Mouse (Mus musculus) midbrain, embryonic 16.5 days (tissue): ENCODE results near the gene Ankle2. TPM values are rescaled to one million over a fixed set of nuclear protein-coding genes. Genes with fewer than 3 reads are reported as not detected.
A peak's percentile ranks its signal among the peaks of the same experiment; 100 is the strongest.

ENCODE experiments used
- ATAC-seq: fragments of 200-750 bp; cut with Nextera tagmentation; 2 replicates; pipeline ENCODE4 v1.8.0; 2017; ENCODE audit warnings: moderate TSS enrichment
- H3K27ac ChIP-seq: fragments of 300-500 bp; sonication (generic); 2 replicates; pipeline ENCODE4 v1.5.1; 2014; ENCODE audit warnings: mild to moderate bottlenecking, low read length, mixed read lengths
- H3K27me3 ChIP-seq: fragments of 300-500 bp; sonication (generic); 2 replicates; pipeline ENCODE4 v1.6.1; 2014; ENCODE audit warnings: low read depth, low read length, mixed read lengths; ENCODE audit not compliant: control insufficient read depth, insufficient read depth
- H3K36me3 ChIP-seq: fragments of 300-500 bp; sonication (generic); 2 replicates; pipeline ENCODE4 v1.6.1; 2014; ENCODE audit warnings: mild to moderate bottlenecking, low read length, moderate library complexity, mixed read lengths; ENCODE audit not compliant: control insufficient read depth, insufficient read depth
- H3K4me1 ChIP-seq: fragments of 300-500 bp; sonication (generic); 2 replicates; pipeline ENCODE4 v1.6.1; 2014; ENCODE audit warnings: mild to moderate bottlenecking, low read length, mixed read lengths; ENCODE audit not compliant: control insufficient read depth, insufficient read depth
- H3K4me2 ChIP-seq: fragments of 300-500 bp; sonication (generic); 2 replicates; pipeline ENCODE4 v1.6.1; 2014; ENCODE audit warnings: mild to moderate bottlenecking, low read length, mixed read lengths
- H3K4me3 ChIP-seq: fragments of 300-500 bp; sonication (generic); 2 replicates; pipeline ENCODE4 v1.5.1; 2014; ENCODE audit warnings: low read depth, mild to moderate bottlenecking, low read length, moderate library complexity, mixed read lengths
- H3K9ac ChIP-seq: fragments of 300-500 bp; sonication (generic); 2 replicates; pipeline ENCODE4 v1.6.1; 2014; ENCODE audit warnings: low read depth, low read length, mixed read lengths
- H3K9me3 ChIP-seq: fragments of 300-500 bp; sonication (generic); replicated peaks from 2 replicates; pipeline ENCODE4 v1.6.1; 2014; ENCODE audit warnings: mild to moderate bottlenecking, low read length, mixed read lengths; ENCODE audit not compliant: control insufficient read depth, poor library complexity, severe bottlenecking
- WGBS: fragments of 180-500 bp; shearing (Covaris S2); extraction: QIAGEN DNeasy Blood & Tissue Kit; methylation state at CpG from one replicate; pipeline ENCODE4 v1.1.7; 2014; 5-methylcytosine and 5-hydroxymethylcytosine counted together
- polyA plus RNA-seq: library from polyadenylated mRNA; unstranded; fragments of >200 nt; fragmentation: Nextera tagmentation; extraction: Ambion mirVana; gene quantifications from 2 replicates; pipeline ENCODE4 v1.2.1, GENCODE M21; 2015

Ankle2 gene
- polyA plus RNA-seq, 1 experiment from 2014 or later: 18.7 TPM

DNA sequence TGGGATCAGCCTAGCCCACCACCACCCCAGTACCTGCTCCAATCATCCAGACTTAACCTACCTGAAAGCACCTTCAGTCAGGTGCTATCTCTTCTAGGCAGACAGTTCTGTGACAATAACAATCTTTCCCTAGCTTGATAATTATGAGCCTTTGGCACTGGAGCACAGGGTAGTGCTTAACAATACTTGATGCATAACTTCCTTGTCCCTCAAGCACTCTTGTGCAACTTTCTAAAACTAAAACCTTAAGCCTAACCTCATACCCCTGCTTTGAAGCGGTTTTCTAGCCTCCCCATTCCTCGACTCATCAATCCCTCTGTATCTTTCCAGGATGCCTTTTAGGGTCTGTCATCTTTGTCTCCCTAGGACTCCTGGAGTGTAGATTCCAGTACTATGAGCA, 44.0 kb downstream of the Ankle2 start:
- Histone ChIP-seq H3K4me2 (no peak overlapping the region), H3K27me3 (no peaks in the 10 kb centered on the region), H3K36me3 (no peaks in the 10 kb centered on the region), H3K4me1 (peaks cover 3% of the 10 kb centered on the region; the same call in 1 of the 2 replicates), H3K9ac (no peak overlapping the region), H3K27ac (no peak overlapping the region), H3K9me3 (no peaks in the 10 kb centered on the region), H3K4me3 (no peak overlapping the region)
- WGBS: 52% methylated on average over 2 of the region's 2 CpGs
- ATAC-seq: no peak

DNA sequence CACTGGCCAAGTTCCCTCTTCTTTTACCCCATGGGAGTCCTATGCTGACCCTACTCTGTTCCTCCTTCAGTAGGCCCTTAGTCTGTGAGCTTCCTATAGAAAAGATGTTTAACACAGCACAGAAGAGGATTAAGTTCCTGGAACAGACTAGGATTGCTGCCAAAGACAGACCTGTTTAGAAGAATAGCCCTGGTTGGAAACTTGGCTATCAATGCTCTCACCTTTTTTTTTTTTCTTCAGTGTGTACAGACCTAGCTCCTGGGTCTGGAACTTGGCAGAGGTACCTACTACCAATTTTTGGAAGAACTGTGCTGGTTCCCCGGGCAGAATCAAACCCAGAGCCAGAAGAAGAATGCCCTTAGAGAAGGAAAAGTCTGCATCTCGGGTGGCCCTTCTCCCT, 45.6 kb downstream of the Ankle2 start:
- Histone ChIP-seq H3K4me3 (no peak overlapping the region), H3K4me2 (no peak overlapping the region), H3K9ac (no peak overlapping the region), H3K27me3 (no peaks in the 10 kb centered on the region), H3K9me3 (no peaks in the 10 kb centered on the region), H3K27ac (no peak overlapping the region), H3K36me3 (no peaks in the 10 kb centered on the region), H3K4me1 (no peaks in the 10 kb centered on the region)
- WGBS: 80% methylated on average over 2 of the region's 2 CpGs
- no peak for ATAC-seq

DNA sequence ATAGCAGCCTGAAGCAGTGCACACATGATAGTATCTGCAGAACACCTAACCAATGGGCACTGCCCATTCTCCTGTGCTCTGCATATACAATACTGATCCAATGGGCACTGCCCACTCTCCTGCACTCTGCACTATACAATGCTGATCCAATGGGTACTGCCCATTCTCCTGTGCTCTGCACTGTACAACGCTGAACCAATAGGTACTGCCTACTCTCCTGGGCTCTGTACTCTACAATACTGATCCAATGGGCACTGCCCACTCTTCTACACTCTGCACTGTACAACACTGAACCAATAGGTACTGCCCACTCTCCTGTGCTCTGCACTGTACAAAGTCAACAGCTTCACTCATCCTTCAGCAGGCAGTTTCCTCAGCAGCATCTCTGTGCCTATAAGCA, 46.1 kb downstream of the Ankle2 start:
- Histone ChIP-seq H3K36me3 (no peaks in the 10 kb centered on the region), H3K9ac (no peak overlapping the region), H3K4me1 (no peaks in the 10 kb centered on the region), H3K4me3 (no peak overlapping the region), H3K4me2 (no peak overlapping the region), H3K27ac (no peak overlapping the region), H3K9me3 (no peaks in the 10 kb centered on the region), H3K27me3 (no peaks in the 10 kb centered on the region)
- WGBS: 95% methylated on average over 1 of the region's 1 CpGs
- ATAC-seq: no peak

DNA sequence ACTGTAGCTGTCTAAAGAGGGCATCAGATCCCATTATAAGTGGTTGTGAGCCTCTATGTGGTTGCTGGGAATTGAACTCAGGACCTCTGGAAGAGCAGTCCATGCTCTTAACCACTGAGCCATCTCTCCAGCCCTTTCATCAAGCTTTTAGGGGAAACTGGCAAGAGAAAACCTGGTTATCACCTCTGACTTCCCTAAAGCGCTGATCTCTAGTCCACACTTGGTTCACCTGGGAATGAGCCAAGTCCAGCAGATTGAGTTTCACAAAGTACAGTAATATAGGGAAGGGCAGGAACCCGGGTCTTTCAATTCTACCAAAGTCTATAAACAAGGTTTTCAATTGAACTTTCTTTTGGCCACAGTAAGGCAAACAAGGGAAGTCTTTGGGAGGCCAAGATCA, 51.2 kb downstream of the Ankle2 start:
- peaks cover 6% of the 10 kb centered on the region for H3K4me1 ChIP-seq
- ATAC-seq: no peak
- H3K4me2 ChIP-seq: no peak overlapping the region
- H3K27me3 ChIP-seq: peaks cover 4% of the 10 kb centered on the region; the same call in 1 of the 2 replicates
- no peaks in the 10 kb centered on the region for H3K36me3 ChIP-seq
- H3K9me3 ChIP-seq: no peaks in the 10 kb centered on the region
- no peak overlapping the region for H3K4me3 ChIP-seq
- H3K9ac ChIP-seq: no peak overlapping the region
- WGBS: 77% methylated on average over 2 of the region's 2 CpGs
- no peak overlapping the region for H3K27ac ChIP-seq

DNA sequence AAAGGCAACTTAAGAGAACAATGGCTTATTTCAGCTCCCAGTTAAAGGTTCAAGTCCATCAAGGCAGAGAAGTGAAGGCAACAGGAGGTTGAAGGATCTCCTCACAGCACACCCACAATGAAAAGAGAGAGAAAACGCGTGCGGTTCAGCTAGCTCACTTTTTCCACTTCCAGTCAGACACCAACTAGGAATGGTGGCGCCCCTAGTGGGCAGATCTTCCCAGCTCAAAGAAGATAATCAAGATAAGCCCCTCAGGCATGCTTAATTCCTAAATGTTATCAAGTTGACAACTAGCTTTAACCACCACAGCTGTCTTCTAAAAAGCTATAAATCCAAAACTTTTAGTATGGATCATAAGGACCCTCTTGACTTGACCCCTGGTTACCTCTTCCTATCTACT, 53.7 kb downstream of the Ankle2 start:
- Histone ChIP-seq H3K4me2 (no peak overlapping the region), H3K9me3 (no peaks in the 10 kb centered on the region)
- 11% methylated on average over 4 of the region's 4 CpGs for WGBS

DNA sequence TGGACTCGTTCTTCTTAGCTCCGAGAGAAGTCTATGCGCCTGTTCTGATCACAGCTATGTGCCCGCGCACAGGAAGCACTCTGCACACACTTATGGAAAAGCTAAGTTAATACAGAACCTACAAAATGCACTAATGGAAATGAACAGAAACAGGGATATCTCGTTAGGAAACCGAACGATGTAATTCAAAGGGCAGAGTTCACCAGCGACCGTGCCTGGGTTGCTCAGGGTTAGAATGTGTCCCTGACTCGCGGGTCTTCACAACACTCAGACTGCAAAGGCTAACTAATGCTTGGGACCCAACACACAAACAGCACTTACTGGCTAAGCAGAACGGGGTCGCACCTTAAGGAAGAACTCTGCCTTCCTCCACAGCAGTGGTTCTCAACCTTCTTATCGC, 54.4 kb downstream of the Ankle2 start:
- peak overlapping the region; percentile 96 for H3K4me2 ChIP-seq
- H3K9me3 ChIP-seq: no peaks in the 10 kb centered on the region
- H3K4me1 ChIP-seq: peaks cover 6% of the 10 kb centered on the region
- WGBS: 12% methylated on average over 15 of the region's 15 CpGs
- no peak overlapping the region for H3K27ac ChIP-seq
- peak overlapping the region; percentile 85; the same call in 1 of the 2 replicates for H3K9ac ChIP-seq
- peaks cover 4% of the 10 kb centered on the region; the same call in 1 of the 2 replicates for H3K27me3 ChIP-seq
- no peaks in the 10 kb centered on the region; the same call in 1 of the 2 replicates for H3K36me3 ChIP-seq
- H3K4me3 ChIP-seq: peak overlapping the region; percentile 83
- ATAC-seq: no peak

More for the DNA sequence above, 53.7 kb downstream of the Ankle2 start:
- no peak for ATAC-seq
- no peak overlapping the region for H3K4me3 ChIP-seq
- no peak overlapping the region for H3K27ac ChIP-seq
- peaks cover 6% of the 10 kb centered on the region for H3K4me1 ChIP-seq
- peaks cover 4% of the 10 kb centered on the region; the same call in 1 of the 2 replicates for H3K27me3 ChIP-seq
- no peak overlapping the region for H3K9ac ChIP-seq
- no peaks in the 10 kb centered on the region for H3K36me3 ChIP-seq

DNA sequence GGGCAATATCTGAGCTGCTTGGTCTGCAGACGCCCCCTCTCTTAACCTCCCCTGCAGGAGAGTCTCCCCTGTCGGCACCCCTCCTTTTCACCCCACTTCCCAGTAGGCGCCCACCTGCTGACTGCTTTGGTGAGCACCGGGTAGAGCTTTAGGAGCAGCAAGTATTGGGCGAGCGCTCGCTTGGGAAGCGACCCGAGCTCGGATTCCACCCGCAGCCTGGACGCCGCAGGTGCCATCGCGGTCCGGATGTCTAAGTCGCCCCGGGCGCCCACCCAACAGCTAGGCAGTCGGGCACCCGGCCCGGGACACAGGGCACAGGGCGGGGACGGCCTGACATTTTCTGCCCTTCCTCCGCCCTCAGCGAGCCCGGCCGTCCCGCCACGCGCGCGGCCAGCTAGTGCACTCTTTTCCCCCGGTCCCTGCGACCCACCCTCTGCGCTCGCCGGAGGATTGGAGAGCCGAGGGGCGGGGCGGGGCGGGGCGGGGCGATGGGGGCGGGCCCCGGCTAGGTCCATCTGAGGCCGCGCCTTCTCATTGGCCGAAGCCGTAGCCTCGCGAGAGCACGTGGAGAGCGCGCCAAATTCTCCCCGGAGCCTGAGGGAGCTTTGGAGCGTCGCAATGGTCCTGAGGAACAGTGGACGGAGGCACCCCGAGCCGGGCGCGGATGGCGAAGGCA, 55.1 kb downstream of the Ankle2 start, which contains the start of the genes Pxmp2 and Pole:
Pxmp2 (minus strand) TSS at position 417 of the 676 bp plus-strand sequence.
Pole (plus strand) TSS at position 537 of the 676 bp plus-strand sequence.
- Histone ChIP-seq H3K36me3 (peaks cover 2% of the 10 kb centered on the region), H3K27me3 (peaks cover 4% of the 10 kb centered on the region; the same call in 1 of the 2 replicates), H3K4me2 (peak within 1 kb of the TSS; percentile 96), H3K4me1 (peaks cover 6% of the 10 kb centered on the region), H3K4me3 (peak within 1 kb of the TSS; percentile 83), H3K27ac (0 out of 2 replicates have a peak within 1 kb of the TSS, but pooled peaks have one; percentile 33), H3K9me3 (no peaks in the 10 kb centered on the region), H3K9ac (peak within 1 kb of the TSS; percentile 85)
- under 1% methylated on average over 56 of the region's 64 CpGs for WGBS
- peak; percentile 98 for ATAC-seq

DNA sequence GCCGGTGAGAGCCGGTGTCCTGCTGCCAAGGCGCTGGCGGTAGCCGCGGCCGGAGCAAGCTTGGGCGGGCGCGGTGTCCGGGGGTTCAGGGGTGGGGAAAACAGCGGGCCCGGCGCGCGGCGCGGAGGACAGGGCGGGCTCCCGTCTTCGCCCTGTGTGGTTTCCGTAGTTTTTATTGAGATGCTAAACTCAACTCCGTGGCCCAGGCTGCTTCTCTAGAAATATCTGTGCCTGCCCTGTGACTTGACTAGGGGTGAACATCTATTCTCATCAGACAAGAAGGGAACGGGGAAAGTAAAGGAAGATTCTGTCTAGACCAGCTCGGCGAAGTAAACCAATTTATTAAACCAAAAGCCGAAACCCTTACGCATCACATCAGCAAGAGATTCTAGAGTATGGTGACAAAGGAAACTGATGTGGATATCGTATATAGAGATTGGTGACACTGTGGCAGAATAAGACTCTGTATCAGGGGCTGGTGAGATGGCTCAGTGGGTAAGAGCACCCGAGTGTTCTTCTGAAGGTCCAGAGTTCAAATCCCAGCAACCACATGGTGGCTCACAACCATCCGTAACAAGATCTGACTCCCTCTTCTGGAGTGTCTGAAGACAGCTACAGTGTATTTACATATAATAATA, 55.8 kb downstream of the Ankle2 start:
- Histone ChIP-seq H3K4me3 (peak overlapping the region; percentile 83), H3K9me3 (no peaks in the 10 kb centered on the region), H3K9ac (peak overlapping the region; percentile 85), H3K27ac (0 out of 2 replicates have a peak overlapping the region, but pooled peaks have one; percentile 33), H3K36me3 (peaks cover 5% of the 10 kb centered on the region), H3K4me2 (peak overlapping the region; percentile 96), H3K27me3 (peaks cover 4% of the 10 kb centered on the region; the same call in 1 of the 2 replicates), H3K4me1 (peaks cover 6% of the 10 kb centered on the region)
- 2% methylated on average over 23 of the region's 31 CpGs for WGBS
- no peak; the same call in none of the 2 replicates for ATAC-seq

DNA sequence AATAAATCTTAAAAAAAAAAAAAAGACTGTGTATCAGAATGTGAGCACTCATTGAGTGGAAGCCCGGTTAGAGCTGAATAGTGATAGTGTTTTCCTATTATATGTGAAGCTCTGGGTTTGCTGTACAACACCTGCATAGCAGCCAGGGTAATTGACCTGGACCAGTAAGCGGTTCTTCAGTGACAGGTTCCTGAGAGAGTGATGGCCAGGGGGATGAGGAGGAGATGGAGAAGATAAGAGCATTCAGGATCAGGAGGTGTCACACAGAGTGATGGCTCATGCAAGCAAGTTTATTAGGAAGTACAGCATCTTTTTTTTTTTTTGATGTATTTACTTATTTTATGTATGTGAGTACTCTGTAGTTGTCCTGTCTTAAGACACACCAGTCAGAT, 56.3 kb downstream of the Ankle2 start:
- Histone ChIP-seq H3K4me1 (peaks cover 6% of the 10 kb centered on the region), H3K9me3 (no peaks in the 10 kb centered on the region), H3K36me3 (peaks cover 5% of the 10 kb centered on the region), H3K9ac (no peak overlapping the region), H3K4me3 (no peak overlapping the region), H3K27me3 (peaks cover 4% of the 10 kb centered on the region; the same call in 1 of the 2 replicates), H3K27ac (no peak overlapping the region), H3K4me2 (no peak overlapping the region)
- 72% methylated on average over 2 of the region's 2 CpGs for WGBS
- no peak for ATAC-seq
